Mouse (Mus musculus): ENCODE results near the gene Sgo2b.
"Not testable (repeated sequence)": the region's sequence is repeated elsewhere in the genome, so short reads cannot be mapped to it uniquely, and the experiment has no call there.

Sgo2b gene

GRCm38 (mm10) chr8:63951626-63952377 lies at the start of gene Sgo2b:
Gene Sgo2b (minus strand): TSS chr8:63952248.
- DNase-seq (ENCODE audit: low spot score): no peak

GRCm38 (mm10) chr8:63970612-63971391 lies 18.8 kb upstream of the Sgo2b start:
- not testable (repeated sequence) for DNase-seq (ENCODE audit: low spot score)

GRCm38 (mm10) chr8:63961032-63961785 lies 9.2 kb upstream of the Sgo2b start:
- DNase-seq (ENCODE audit: low spot score): no peak

- DNase-seq (ENCODE audit: low spot score): not testable (repeated sequence)
Observed at GRCm38 (mm10) chr8:63953802-63954201, 1.8 kb upstream of the Sgo2b start.

GRCm38 (mm10) chr8:63933171-63933570 lies 18.9 kb downstream of the Sgo2b start:
- DNase-seq (ENCODE audit: low spot score): no peak

- DNase-seq (ENCODE audit: low spot score): no peak
Observed at GRCm38 (mm10) chr8:63929301-63930097, 22.5 kb downstream of the Sgo2b start.

- DNase-seq (ENCODE audit: low spot score): no peak
Observed at GRCm38 (mm10) chr8:63921257-63921960, 30.6 kb downstream of the Sgo2b start.

- no peak for DNase-seq (ENCODE audit: low spot score)
Observed at GRCm38 (mm10) chr8:63895096-63895495, 57.0 kb downstream of the Sgo2b start.

GRCm38 (mm10) chr8:63878353-63878752 lies 73.7 kb downstream of the Sgo2b start:
- DNase-seq (ENCODE audit: low spot score): no peak

GRCm38 (mm10) chr8:63877393-63877792 lies 74.7 kb downstream of the Sgo2b start:
- DNase-seq (ENCODE audit: low spot score): peak; percentile 70

- no peak for DNase-seq (ENCODE audit: low spot score)
Observed at GRCm38 (mm10) chr8:63876949-63877348, 75.1 kb downstream of the Sgo2b start.

Data from urinary bladder, postnatal 14 days (tissue).